Mouse (Mus musculus) midbrain, embryonic 14.5 days (tissue): ENCODE measurements at regions not wholly inside any gene's neighbourhood (a gene's known extent, or its start where the extent isn't known, plus 50 kb on each side); places are given as distances from the start of the nearest gene placed in this dataset.

ENCODE experiments used
- ATAC-seq: fragments of 200-750 bp; cut with Nextera tagmentation; 2 replicates; pipeline ENCODE4 v1.8.0; 2017; ENCODE audit warnings: moderate number of reproducible peaks, moderate library complexity; ENCODE audit not compliant: low FRiP score, low TSS enrichment
- DNase-seq: peaks from one replicate; pipeline ENCODE4 v3.0.0-alpha.2; 2015
- H3K27ac ChIP-seq: fragments of 300-500 bp; sonication (generic); replicated peaks from 2 replicates; pipeline ENCODE4 v1.5.1; 2014; ENCODE audit warnings: mild to moderate bottlenecking, low read depth, low read length, moderate library complexity
- H3K27me3 ChIP-seq: fragments of 300-500 bp; sonication (generic); 2 replicates; pipeline ENCODE4 v1.6.1; 2014; ENCODE audit warnings: low read length, control low read depth, mixed read lengths; ENCODE audit not compliant: control insufficient read depth, insufficient read depth
- H3K36me3 ChIP-seq: fragments of 300-500 bp; sonication (generic); 2 replicates; pipeline ENCODE4 v1.6.1; 2014; ENCODE audit warnings: low read length, control low read depth; ENCODE audit not compliant: control insufficient read depth, insufficient read depth
- H3K4me1 ChIP-seq: fragments of 300-500 bp; sonication (generic); 2 replicates; pipeline ENCODE4 v1.6.1; 2014; ENCODE audit warnings: mild to moderate bottlenecking, antibody characterized with exemption, low read length, control low read depth; ENCODE audit not compliant: control insufficient read depth, insufficient read depth
- H3K4me2 ChIP-seq: fragments of 300-500 bp; sonication (generic); 2 replicates; pipeline ENCODE4 v1.6.1; 2014; ENCODE audit warnings: mild to moderate bottlenecking, low read length, moderate library complexity
- H3K4me3 ChIP-seq: fragments of 300-500 bp; sonication (generic); replicated peaks from 2 replicates; pipeline ENCODE4 v1.5.1; 2014; ENCODE audit warnings: low read depth, low read length
- H3K9ac ChIP-seq: fragments of 300-500 bp; sonication (generic); replicated peaks from 2 replicates; pipeline ENCODE4 v1.6.1; 2014; ENCODE audit warnings: mild to moderate bottlenecking, low read length, moderate library complexity
- H3K9me3 ChIP-seq: fragments of 300-500 bp; sonication (generic); 2 replicates; pipeline ENCODE4 v1.6.1; 2016; ENCODE audit warnings: low read length, control low read depth, mixed read lengths; ENCODE audit not compliant: control insufficient read depth
- WGBS: fragments of 180-500 bp; shearing (Covaris S2); extraction: QIAGEN DNeasy Blood & Tissue Kit; methylation state at CpG from one replicate; pipeline ENCODE4 v1.1.7; 2014; 5-methylcytosine and 5-hydroxymethylcytosine counted together

- WGBS = 89% methylated on average over 7 of the region's 7 CpGs
- Histone ChIP-seq H3K36me3 (no peaks in the 10 kb centered on the region), H3K4me3 (no peak overlapping the region), H3K4me1 (no peaks in the 10 kb centered on the region), H3K27ac (no peak overlapping the region), H3K9ac (no peak overlapping the region), H3K9me3 (no peaks in the 10 kb centered on the region), H3K4me2 (no peak overlapping the region), H3K27me3 (no peaks in the 10 kb centered on the region)
- no peak for ATAC-seq
- no peak for DNase-seq
Observed at GRCm38 (mm10) chr13:44246714-44247251, 462.2 kb downstream of the Cd83 start.

DNA sequence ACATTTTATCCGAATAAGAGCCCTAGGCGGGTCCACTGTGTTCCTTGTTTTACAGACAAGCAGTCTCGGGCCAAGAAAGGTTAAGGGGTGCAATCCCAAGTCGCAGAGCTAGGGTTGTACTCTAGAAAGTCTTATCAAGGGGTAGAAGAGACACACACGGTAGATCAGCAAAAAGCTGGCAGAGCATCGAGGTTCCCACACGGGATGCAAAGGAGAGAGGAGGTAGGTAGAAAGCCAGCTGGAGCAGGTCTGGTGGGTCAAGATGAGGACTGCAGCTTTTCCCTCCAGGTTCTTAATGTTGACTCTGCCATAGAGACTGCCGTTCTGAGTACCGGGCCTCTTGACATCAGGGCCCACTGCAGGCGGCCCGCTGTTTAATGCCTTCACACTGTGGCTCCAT is 463.3 kb downstream of the Cd83 start:
- Histone ChIP-seq H3K9me3 (no peaks in the 10 kb centered on the region), H3K9ac (no peak overlapping the region), H3K27ac (no peak overlapping the region), H3K36me3 (no peaks in the 10 kb centered on the region), H3K27me3 (no peaks in the 10 kb centered on the region), H3K4me3 (no peak overlapping the region), H3K4me1 (no peaks in the 10 kb centered on the region), H3K4me2 (no peak overlapping the region)
- no peak for DNase-seq
- no peak for ATAC-seq
- WGBS = 77% methylated on average over 11 of the region's 11 CpGs

GRCm38 (mm10) chr13:44248401-44248800 is 463.8 kb downstream of the Cd83 start:
- H3K36me3 ChIP-seq = no peaks in the 10 kb centered on the region
- no peak overlapping the region for H3K9ac ChIP-seq
- no peaks in the 10 kb centered on the region for H3K4me1 ChIP-seq
- no peak overlapping the region for H3K27ac ChIP-seq
- ATAC-seq (no peak), DNase-seq (no peak)
- WGBS = 41% methylated on average over 8 of the region's 8 CpGs
- H3K27me3 ChIP-seq = no peaks in the 10 kb centered on the region
- no peak overlapping the region for H3K4me3 ChIP-seq
- H3K9me3 ChIP-seq = no peaks in the 10 kb centered on the region
- no peak overlapping the region for H3K4me2 ChIP-seq

GRCm38 (mm10) chr13:44249119-44249518 is 464.5 kb downstream of the Cd83 start:
- no peak overlapping the region for H3K27ac ChIP-seq
- no peak overlapping the region for H3K4me3 ChIP-seq
- no peaks in the 10 kb centered on the region for H3K4me1 ChIP-seq
- 88% methylated on average over 2 of the region's 2 CpGs for WGBS
- H3K9ac ChIP-seq = no peak overlapping the region
- DNase-seq (no peak), ATAC-seq (no peak)
- no peaks in the 10 kb centered on the region for H3K36me3 ChIP-seq
- no peak overlapping the region for H3K4me2 ChIP-seq
- no peaks in the 10 kb centered on the region for H3K9me3 ChIP-seq
- H3K27me3 ChIP-seq = no peaks in the 10 kb centered on the region

DNA sequence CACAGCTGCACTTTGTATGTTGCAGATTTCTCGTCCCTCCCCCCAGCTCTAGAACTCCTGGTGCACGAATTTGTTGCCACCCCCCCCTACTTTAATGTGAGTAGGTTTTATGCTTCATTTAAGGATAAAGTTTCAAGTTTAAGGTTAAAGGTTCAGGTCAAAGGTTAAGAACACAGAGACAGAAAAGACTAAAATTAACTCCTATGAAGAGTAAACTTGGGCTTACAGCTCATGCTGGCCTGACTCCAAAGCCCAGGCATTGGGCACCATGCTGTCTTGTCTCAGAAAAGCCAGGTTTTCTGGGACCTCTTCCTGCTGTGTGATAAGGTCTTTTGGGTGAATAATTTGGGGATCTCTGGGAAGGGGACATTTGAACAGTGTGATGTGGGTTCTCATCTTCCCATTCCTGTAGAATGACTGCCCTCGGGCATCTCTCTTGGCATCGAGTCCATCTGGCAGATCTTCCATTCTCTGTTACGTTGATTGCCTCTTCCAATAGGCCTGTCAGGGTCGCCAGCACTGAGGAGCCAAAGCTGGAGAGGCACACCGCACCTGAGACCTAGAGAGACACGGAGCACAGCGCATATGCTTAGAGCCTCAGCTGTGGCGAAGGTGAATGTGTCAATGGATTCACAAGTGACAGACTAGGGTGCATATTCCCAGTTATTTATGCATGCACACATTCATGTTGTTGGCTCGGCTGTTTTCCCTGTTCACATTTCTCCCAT is 466.1 kb downstream of the Cd83 start:
- no peaks in the 10 kb centered on the region for H3K4me1 ChIP-seq
- H3K4me3 ChIP-seq = no peak overlapping the region
- no peak for DNase-seq
- H3K27ac ChIP-seq = no peak overlapping the region
- H3K9me3 ChIP-seq = no peaks in the 10 kb centered on the region
- H3K4me2 ChIP-seq = no peak overlapping the region
- whole genome bisulfite sequencing = 79% methylated on average over 11 of the region's 11 CpGs
- H3K9ac ChIP-seq = no peak overlapping the region
- H3K27me3 ChIP-seq = no peaks in the 10 kb centered on the region
- no peak for ATAC-seq
- H3K36me3 ChIP-seq = no peaks in the 10 kb centered on the region

DNA sequence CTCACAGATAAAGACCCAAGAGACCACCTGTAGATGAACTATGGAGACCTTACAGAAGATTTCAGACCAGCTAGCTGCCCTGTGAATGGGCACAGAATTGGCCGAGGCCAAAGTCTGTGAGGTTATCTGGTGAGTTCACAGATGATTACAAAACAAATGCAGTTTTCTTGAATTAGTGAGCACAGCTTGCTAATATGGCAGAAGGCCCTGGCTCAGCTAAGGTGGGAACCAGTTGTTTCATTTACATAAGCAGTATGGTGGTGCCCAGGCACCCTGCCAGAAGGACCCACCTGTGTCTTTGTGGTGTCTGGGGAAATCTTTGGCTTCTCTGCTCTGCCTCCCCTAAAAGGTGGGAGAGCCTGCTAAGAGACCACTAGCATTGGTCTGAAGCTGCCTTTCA is 466.9 kb downstream of the Cd83 start:
- Histone ChIP-seq H3K4me2 (no peak overlapping the region), H3K9me3 (no peaks in the 10 kb centered on the region), H3K9ac (no peak overlapping the region), H3K4me1 (no peaks in the 10 kb centered on the region), H3K27me3 (no peaks in the 10 kb centered on the region), H3K36me3 (no peaks in the 10 kb centered on the region), H3K4me3 (no peak overlapping the region), H3K27ac (no peak overlapping the region)
- DNase-seq (no peak), ATAC-seq (no peak)
- WGBS = 97% methylated on average over 1 of the region's 1 CpGs

GRCm38 (mm10) chr13:44252496-44252895 is 467.9 kb downstream of the Cd83 start:
- no peak for ATAC-seq
- H3K4me2 ChIP-seq = no peak overlapping the region
- 89% methylated on average over 3 of the region's 3 CpGs for WGBS

GRCm38 (mm10) chr13:44258422-44258821 is 470.9 kb upstream of the Jarid2 start:
- Histone ChIP-seq H3K27ac (no peak overlapping the region), H3K4me3 (no peak overlapping the region), H3K9me3 (no peaks in the 10 kb centered on the region), H3K4me1 (no peaks in the 10 kb centered on the region), H3K36me3 (no peaks in the 10 kb centered on the region), H3K4me2 (no peak overlapping the region), H3K9ac (no peak overlapping the region), H3K27me3 (no peaks in the 10 kb centered on the region)
- 94% methylated on average over 10 of the region's 10 CpGs for WGBS
- DNase-seq (no peak), ATAC-seq (no peak)

More at GRCm38 (mm10) chr13:44252496-44252895, 467.9 kb downstream of the Cd83 start:
- Histone ChIP-seq H3K36me3 (no peaks in the 10 kb centered on the region), H3K27me3 (no peaks in the 10 kb centered on the region), H3K9me3 (no peaks in the 10 kb centered on the region), H3K9ac (no peak overlapping the region), H3K4me3 (no peak overlapping the region), H3K27ac (no peak overlapping the region), H3K4me1 (no peaks in the 10 kb centered on the region)
- no peak for DNase-seq

GRCm38 (mm10) chr13:44260039-44260438 is 469.2 kb upstream of the Jarid2 start:
- H3K27me3 ChIP-seq = no peaks in the 10 kb centered on the region
- H3K9me3 ChIP-seq = no peaks in the 10 kb centered on the region
- ATAC-seq (no peak), DNase-seq (no peak)
- no peak overlapping the region for H3K9ac ChIP-seq
- no peaks in the 10 kb centered on the region for H3K36me3 ChIP-seq
- 84% methylated on average over 6 of the region's 6 CpGs for WGBS
- H3K27ac ChIP-seq = no peak overlapping the region
- no peaks in the 10 kb centered on the region for H3K4me1 ChIP-seq
- H3K4me3 ChIP-seq = no peak overlapping the region
- no peak overlapping the region for H3K4me2 ChIP-seq
